In the genomic region with DNA sequence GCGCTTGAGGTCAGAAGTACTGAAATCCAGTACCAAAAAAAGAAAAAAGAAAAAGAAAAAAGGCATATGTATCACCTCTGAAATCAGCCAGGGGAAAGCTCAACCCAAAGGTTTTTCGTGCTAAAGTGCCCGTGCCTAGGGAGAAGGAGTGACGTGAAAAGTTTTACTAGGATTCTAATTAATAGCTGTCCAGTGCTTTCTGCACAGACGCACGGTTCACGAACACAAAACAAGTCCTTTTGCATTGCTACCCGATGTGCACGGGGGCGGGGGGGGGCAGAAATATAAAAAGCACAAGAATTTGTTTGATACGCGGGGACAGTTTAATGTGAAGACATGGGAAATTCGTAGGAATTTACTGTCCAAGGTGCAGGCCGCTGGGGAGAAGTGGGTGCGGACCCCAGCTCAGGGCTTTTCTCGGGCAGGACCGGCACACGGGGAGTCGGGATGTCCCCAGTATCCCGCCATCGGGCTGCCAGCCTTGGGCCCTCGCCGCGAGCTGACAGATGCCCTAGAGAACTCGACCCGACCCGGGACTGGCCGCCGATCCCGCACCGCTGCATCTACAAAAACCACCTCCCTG, we compare ENCODE assay signal across 8 mouse cellular contexts. TPM values are rescaled to one million over a fixed set of nuclear protein-coding genes. Genes with fewer than 3 reads are reported as not detected.
A peak's percentile ranks its signal among the peaks of the same experiment; 100 is the strongest.
DNase-seq lines count a peak whose midpoint lies in the region; ATAC-seq and TF ChIP-seq lines count a peak whose summit lies in the region.

No protein-coding gene starts in this region.

- no peaks in the 10 kb centered on the region for H3K27me3 ChIP-seq in testis, adult 2 months (ENCODE audit: control insufficient read depth, insufficient read depth, low read length)
- H3K27me3 ChIP-seq in erythroblast, embryonic 14.5 days (ENCODE audit: control insufficient read depth), result no peaks in the 10 kb centered on the region
- no peaks in the 10 kb centered on the region for H3K27me3 ChIP-seq in kidney, postnatal 0 days (ENCODE audit: insufficient read depth, low read length)
- no peaks in the 10 kb centered on the region for H3K27me3 ChIP-seq in neural tube, embryonic 13.5 days

- peaks cover 5% of the 10 kb centered on the region for H3K4me1 ChIP-seq in testis, adult 2 months (ENCODE audit: control insufficient read depth, insufficient read depth, low read length)
- H3K4me1 ChIP-seq in erythroblast, embryonic 14.5 days (ENCODE audit: control insufficient read depth), result peaks cover 14% of the 10 kb centered on the region
- 0 out of 2 replicates have a peak, but pooled peaks cover 5% of the 10 kb centered on the region for H3K4me1 ChIP-seq in kidney, postnatal 0 days (replicated peaks; ENCODE audit: insufficient read depth, low read length)
- peaks cover 13% of the 10 kb centered on the region for H3K4me1 ChIP-seq in neural tube, embryonic 13.5 days (replicated peaks)

- no peak for TF ChIP-seq POLR2A in testis, adult 2 months (IDR thresholded peaks at IDR 0.05; ENCODE audit: control insufficient read depth, low read depth, low read length)

- peak overlapping the region; percentile 99 for H3K4me3 ChIP-seq in testis, adult 2 months (ENCODE audit: control insufficient read depth, low read depth, low read length)
- H3K4me3 ChIP-seq in erythroblast, embryonic 14.5 days (replicated peaks), result peak overlapping the region; percentile 83
- H3K4me3 ChIP-seq in kidney, postnatal 0 days (replicated peaks; ENCODE audit: low read depth, low read length), result peak overlapping the region; percentile 88
- peak overlapping the region; percentile 82 for H3K4me3 ChIP-seq in neural tube, embryonic 13.5 days

- H3K36me3 ChIP-seq in testis, adult 2 months (ENCODE audit: control insufficient read depth, insufficient read depth, low read length), result no peaks in the 10 kb centered on the region
- no peaks in the 10 kb centered on the region for H3K36me3 ChIP-seq in erythroblast, embryonic 14.5 days (ENCODE audit: control insufficient read depth)
- H3K36me3 ChIP-seq in kidney, postnatal 0 days (ENCODE audit: insufficient read depth, low read length), result no peaks in the 10 kb centered on the region
- no peaks in the 10 kb centered on the region for H3K36me3 ChIP-seq in neural tube, embryonic 13.5 days

- H3K4me2 ChIP-seq in kidney, postnatal 0 days (ENCODE audit: low read length), result peak overlapping the region; percentile 79
- peak overlapping the region; percentile 90 for H3K4me2 ChIP-seq in neural tube, embryonic 13.5 days

- under 1% methylated on average over 31 of the region's 31 CpGs for WGBS in kidney, postnatal 0 days
- WGBS in neural tube, embryonic 13.5 days, result 1% methylated on average over 31 of the region's 31 CpGs

- no peaks in the 10 kb centered on the region for H3K9me3 ChIP-seq in erythroblast, embryonic 14.5 days (ENCODE audit: control insufficient read depth, low read length)
- H3K9me3 ChIP-seq in kidney, postnatal 0 days (replicated peaks; ENCODE audit: low read length), result no peaks in the 10 kb centered on the region
- H3K9me3 ChIP-seq in neural tube, embryonic 13.5 days, result no peaks in the 10 kb centered on the region

- peak; percentile 75 for ATAC-seq in kidney, postnatal 0 days (replicated peaks; ENCODE audit: low FRiP score, low read depth)
- peak; percentile 76 for ATAC-seq in neural tube, embryonic 13.5 days (ENCODE audit: low read depth)

- DNase-seq in testis, postnatal 14 days (ENCODE audit: low spot score), result no peak
- DNase-seq in kidney, postnatal 0 days (ENCODE audit: low spot score), result peak; percentile 31
- no peak for DNase-seq in thymus, postnatal 4 days
- no peak for DNase-seq in yolk sac, embryonic 10.5 days (ENCODE audit: low spot score)
- no peak for DNase-seq in B cell, adult 2 months

- peak overlapping the region; percentile 57 for H3K27ac ChIP-seq in testis, adult 2 months (ENCODE audit: control insufficient read depth, insufficient read depth, low read depth, low read length)
- peak overlapping the region; percentile 76 for H3K27ac ChIP-seq in kidney, postnatal 0 days
- H3K27ac ChIP-seq in neural tube, embryonic 13.5 days (replicated peaks), result 0 out of 2 replicates have a peak overlapping the region, but pooled peaks have one; percentile 29

- H3K9ac ChIP-seq in kidney, postnatal 0 days (ENCODE audit: low read depth, low read length), result peak overlapping the region; percentile 92
- peak overlapping the region; percentile 93 for H3K9ac ChIP-seq in neural tube, embryonic 13.5 days

- no peak for TF ChIP-seq CTCF in testis, adult 2 months (IDR thresholded peaks at IDR 0.05; ENCODE audit: control insufficient read depth, insufficient read depth, insufficient replicate concordance, low read depth, low read length)
- no peak for TF ChIP-seq CTCF in kidney, postnatal 0 days (IDR thresholded peaks at IDR 0.05; ENCODE audit: low read depth)

RNA-seq across cellular contexts. Expression of gene Zfp11, which starts 0.4 kb away (rescaled TPM):
- polyA plus RNA-seq in testis, adult 2 months (2012; rRNA removed), result 0.94 and 1.3 TPM in 2 replicates
- polyA plus RNA-seq in erythroblast, embryonic 14.5 days (2012), result 0.01 TPM in 1 of 2 replicates, not detected in the other
- 2.9 and 3.7 TPM in 2 replicates for polyA plus RNA-seq in kidney, postnatal 0 days (2015; fragmentation: Nextera tagmentation; extraction: Ambion mirVana)
- 7.5 and 8.7 TPM in 2 replicates for polyA plus RNA-seq in neural tube, embryonic 13.5 days (2015; fragmentation: Nextera tagmentation; extraction: Ambion mirVana)

RNA-seq across cellular contexts. Expression of gene Sept14, which starts 38.8 kb away (rescaled TPM):
- polyA plus RNA-seq in testis, adult 2 months (2012; rRNA removed), result 5.7 and 10.6 TPM in 2 replicates
- polyA plus RNA-seq in erythroblast, embryonic 14.5 days (2012), result not detected in 2 replicates
- polyA plus RNA-seq in kidney, postnatal 0 days (2015; fragmentation: Nextera tagmentation; extraction: Ambion mirVana), result 0.17 TPM in 1 of 2 replicates, not detected in the other
- polyA plus RNA-seq in neural tube, embryonic 13.5 days (2015; fragmentation: Nextera tagmentation; extraction: Ambion mirVana), result not detected in 2 replicates

RNA-seq across cellular contexts. Expression of gene Mrps17, which starts 45.8 kb away (rescaled TPM):
- 44.4 and 62.7 TPM in 2 replicates for polyA plus RNA-seq in testis, adult 2 months (2012; rRNA removed)
- 1.5 and 1.6 TPM in 2 replicates for polyA plus RNA-seq in erythroblast, embryonic 14.5 days (2012)
- 209 and 211 TPM in 2 replicates for polyA plus RNA-seq in kidney, postnatal 0 days (2015; fragmentation: Nextera tagmentation; extraction: Ambion mirVana)
- polyA plus RNA-seq in neural tube, embryonic 13.5 days (2015; fragmentation: Nextera tagmentation; extraction: Ambion mirVana), result 164 and 178 TPM in 2 replicates

RNA-seq across cellular contexts. Expression of gene Nipsnap2, which starts 55.3 kb away (rescaled TPM):
- 14.8 and 15.6 TPM in 2 replicates for polyA plus RNA-seq in testis, adult 2 months (2012; rRNA removed)
- 1.9 and 2.4 TPM in 2 replicates for polyA plus RNA-seq in erythroblast, embryonic 14.5 days (2012)
- 225 and 228 TPM in 2 replicates for polyA plus RNA-seq in kidney, postnatal 0 days (2015; fragmentation: Nextera tagmentation; extraction: Ambion mirVana)
- 86.6 and 91.8 TPM in 2 replicates for polyA plus RNA-seq in neural tube, embryonic 13.5 days (2015; fragmentation: Nextera tagmentation; extraction: Ambion mirVana)

Comparison
In these comparisons a context has a peak if more than half of its experiments do, and no peak if none do; other contexts are left out.
1. RNA of gene Mrps17, which starts 45.8 kb away (polyA plus RNA-seq): 209 to 211 TPM in kidney, postnatal 0 days, 164 to 178 TPM in neural tube, embryonic 13.5 days and 44.4 to 62.7 TPM in testis, adult 2 months; 1.5 to 1.6 TPM in erythroblast, embryonic 14.5 days; every median in the first group is over 10 times any median in the second.
2. Peak in every context shown above with its lines, with median percentiles within 50 percentile points of each other: H3K27ac ChIP-seq and H3K4me3 ChIP-seq.